Comparison of ENCODE assay signal across 8 mouse cellular contexts in genomic region chr4:150462367-150462766, GRCm38 (mm10).
DNase-seq lines count a peak whose midpoint lies in the region; ATAC-seq and TF ChIP-seq lines count a peak whose summit lies in the region.

No protein-coding gene starts in this region.

- H3K36me3 ChIP-seq in limb, embryonic 12.5 days, result no peaks in the 10 kb centered on the region
- H3K36me3 ChIP-seq in limb, embryonic 10.5 days, result 0 out of 2 replicates have a peak, but pooled peaks cover 9% of the 10 kb centered on the region

- H3K4me2 ChIP-seq in limb, embryonic 12.5 days, result no peak overlapping the region

- peaks cover 27% of the 10 kb centered on the region for H3K4me1 ChIP-seq in limb, embryonic 12.5 days (replicated peaks)
- H3K4me1 ChIP-seq in limb, embryonic 10.5 days, result peaks cover 32% of the 10 kb centered on the region

- 73% methylated on average over 4 of the region's 4 CpGs for WGBS in limb, embryonic 12.5 days
- 94% methylated on average over 4 of the region's 4 CpGs for WGBS in limb, embryonic 10.5 days

- H3K27me3 ChIP-seq in limb, embryonic 12.5 days, result no peaks in the 10 kb centered on the region
- no peaks in the 10 kb centered on the region for H3K27me3 ChIP-seq in limb, embryonic 10.5 days (ENCODE audit: low read depth, poor library complexity, severe bottlenecking)

- no peak for TF ChIP-seq CTCF in layer of hippocampus, adult 2 months (conservative IDR thresholded peaks at IDR 0.05)

- no peak overlapping the region for H3K9ac ChIP-seq in limb, embryonic 12.5 days (replicated peaks)

- DNase-seq in limb, embryonic 10.5 days (ENCODE audit: low spot score), result no peak
- DNase-seq in cerebellum, adult 8-10 months, result peak; percentile 48
- peak; percentile 67 to 69 for DNase-seq in heart, postnatal 14 days
- DNase-seq in layer of hippocampus, adult 2 months (ENCODE audit: low spot score in 2 of 2), result peak; percentile 42 to 55
- peak; percentile 67 for DNase-seq in lung, postnatal 25 days (ENCODE audit: low spot score)
- DNase-seq in spleen, postnatal 36 days (ENCODE audit: low spot score in 2 of 2), result no peak

- 0 out of 2 replicates have a peak overlapping the region, but pooled peaks have one; percentile 29 for H3K27ac ChIP-seq in limb, embryonic 12.5 days
- H3K27ac ChIP-seq in limb, embryonic 10.5 days, result no peak overlapping the region
- H3K27ac ChIP-seq in layer of hippocampus, adult 2 months, result peak overlapping the region; percentile 54

- H3K9me3 ChIP-seq in limb, embryonic 12.5 days, result no peaks in the 10 kb centered on the region
- H3K9me3 ChIP-seq in limb, embryonic 10.5 days (replicated peaks), result no peaks in the 10 kb centered on the region

- intact Hi-C loops in heart, postnatal 14 days (cut with DNase I), result loop anchor here (5.0 kb wide), 1 partner anchor 55 kb away; no protein-coding TSS in a partner anchor

- ATAC-seq in limb, embryonic 12.5 days (ENCODE audit: insufficient number of reproducible peaks, insufficient read depth, low FRiP score, low TSS enrichment, low read depth), result no peak
- no peak for ATAC-seq in granulocyte monocyte progenitor cell, adult 5-6 weeks (replicated peaks; ENCODE audit: poor library complexity, severe bottlenecking)

- H3K4me3 ChIP-seq in limb, embryonic 12.5 days (replicated peaks), result no peak overlapping the region
- H3K4me3 ChIP-seq in limb, embryonic 10.5 days, result no peak overlapping the region
- H3K4me3 ChIP-seq in layer of hippocampus, adult 2 months, result no peak overlapping the region

Comparison
In these comparisons a context has a peak if more than half of its experiments do, and no peak if none do; other contexts are left out.
1. DNase-seq: peak in cerebellum, adult 8-10 months (single experiment), heart, postnatal 14 days (2 of 2), layer of hippocampus, adult 2 months (2 of 2) and lung, postnatal 25 days (single experiment); none in limb, embryonic 10.5 days (single experiment) and spleen, postnatal 36 days (0 of 2).